Mouse (Mus musculus): Measurements from ENCODE around the gene 2310022B05Rik.
A peak's percentile ranks its signal among the peaks of the same experiment; 100 is the strongest.

Gene 2310022B05Rik

DNA sequence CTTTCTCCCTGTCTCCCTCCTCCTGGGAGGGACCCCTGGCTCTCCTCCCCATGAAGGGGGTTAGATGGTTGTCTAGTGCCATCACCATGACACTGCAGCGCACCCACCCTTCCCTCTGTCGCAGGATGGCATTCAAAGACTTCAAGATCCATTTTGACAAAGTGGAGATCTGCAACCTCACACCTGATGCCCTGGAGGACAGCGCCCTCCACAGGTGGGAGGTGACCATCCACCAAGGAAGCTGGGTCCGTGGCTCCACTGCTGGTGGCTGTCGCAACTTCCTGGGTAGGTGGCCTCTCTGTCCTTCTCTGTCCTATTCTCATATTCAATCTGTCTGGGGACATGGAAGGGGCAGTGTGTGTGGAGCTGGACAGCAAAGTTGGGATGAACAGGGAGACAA lies 59.1 kb downstream of the 2310022B05Rik start:
- peak; percentile 11 for DNase-seq (ENCODE audit: low read depth)

DNA sequence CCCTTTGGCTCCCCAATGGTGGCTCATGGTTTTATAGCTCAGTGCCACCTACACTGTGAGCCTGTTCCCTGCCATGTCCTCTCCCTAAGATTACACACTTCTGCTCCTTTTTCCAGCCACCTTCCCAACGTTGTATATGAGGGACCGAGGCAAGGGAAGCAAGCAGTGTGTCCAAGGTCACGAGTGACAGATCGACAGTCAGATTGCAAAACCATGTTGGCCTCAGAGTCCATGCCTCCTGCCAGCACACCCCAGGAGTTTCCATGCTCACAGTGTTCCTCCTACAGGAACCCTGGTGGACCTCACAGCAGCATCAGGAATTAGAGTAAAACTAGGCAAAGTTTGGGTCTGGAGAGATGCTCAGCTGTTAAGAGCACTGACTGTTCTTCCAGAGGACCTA lies 73.8 kb downstream of the 2310022B05Rik start:
- no peak for DNase-seq (ENCODE audit: low read depth)

GRCm38 (mm10) chr8:124586556-124586955 lies 76.6 kb downstream of the 2310022B05Rik start:
- DNase-seq (ENCODE audit: low read depth): no peak
